Mouse (Mus musculus): ENCODE data around the gene Golim4. TPM values are rescaled to one million over a fixed set of nuclear protein-coding genes. Genes with fewer than 3 reads are reported as not detected.

Golim4 gene
- polyA plus RNA-seq, 1 experiment from 2014 or later = 39.3 TPM

DNA sequence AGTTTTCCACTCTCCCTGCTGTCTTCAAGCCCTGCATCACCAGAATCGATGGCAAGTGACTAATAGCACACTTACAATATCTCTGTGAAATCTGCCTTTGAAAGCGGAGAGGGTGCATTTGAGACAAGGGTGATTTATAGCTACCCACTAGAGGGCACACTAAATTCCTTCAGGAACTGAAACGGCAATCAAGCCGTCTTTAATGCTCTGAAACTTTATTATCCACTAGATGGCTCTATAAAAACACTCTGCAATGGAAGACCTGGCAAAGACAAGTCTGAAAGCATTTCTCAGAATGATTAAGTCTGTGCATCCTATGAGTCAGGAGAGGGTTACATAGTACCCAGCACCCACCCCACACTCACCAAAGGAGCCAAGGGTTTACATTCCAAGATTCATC is 46.5 kb downstream of the Golim4 start:
- DNase-seq (ENCODE audit: low spot score) (peak; percentile 25), ATAC-seq (ENCODE audit: insufficient number of reproducible peaks, low FRiP score, low TSS enrichment, low read depth) (no peak)
- no peaks in the 10 kb centered on the region for H3K9me3 ChIP-seq (ENCODE audit: control insufficient read depth, low read length)
- no peaks in the 10 kb centered on the region for H3K4me1 ChIP-seq (ENCODE audit: control insufficient read depth, insufficient read depth, low read length)
- no peaks in the 10 kb centered on the region for H3K36me3 ChIP-seq (ENCODE audit: control insufficient read depth, insufficient read depth, low read length)
- no peaks in the 10 kb centered on the region for H3K27me3 ChIP-seq (ENCODE audit: control insufficient read depth, insufficient read depth, low read length)
- 10% methylated on average over 4 of the region's 4 CpGs for WGBS
- no peak overlapping the region for H3K9ac ChIP-seq (ENCODE audit: low read length)
- H3K4me2 ChIP-seq (ENCODE audit: low read depth, severe bottlenecking) = no peak overlapping the region
- no peak overlapping the region for H3K4me3 ChIP-seq (ENCODE audit: low read depth, low read length)
- H3K27ac ChIP-seq (replicated peaks; ENCODE audit: low read depth, low read length) = no peak overlapping the region

GRCm38 (mm10) chr3:75901903-75902598 is 54.7 kb downstream of the Golim4 start:
- no peaks in the 10 kb centered on the region for H3K36me3 ChIP-seq (ENCODE audit: control insufficient read depth, insufficient read depth, low read length)
- no peaks in the 10 kb centered on the region for H3K4me1 ChIP-seq (ENCODE audit: control insufficient read depth, insufficient read depth, low read length)
- 84% methylated on average over 11 of the region's 11 CpGs for WGBS
- no peak overlapping the region for H3K4me3 ChIP-seq (ENCODE audit: low read depth, low read length)
- H3K9me3 ChIP-seq (ENCODE audit: control insufficient read depth, low read length) = no peaks in the 10 kb centered on the region
- DNase-seq (ENCODE audit: low spot score) (no peak), ATAC-seq (ENCODE audit: insufficient number of reproducible peaks, low FRiP score, low TSS enrichment, low read depth) (no peak)
- H3K9ac ChIP-seq (ENCODE audit: low read length) = no peak overlapping the region
- no peaks in the 10 kb centered on the region for H3K27me3 ChIP-seq (ENCODE audit: control insufficient read depth, insufficient read depth, low read length)
- H3K27ac ChIP-seq (replicated peaks; ENCODE audit: low read depth, low read length) = no peak overlapping the region
- H3K4me2 ChIP-seq (ENCODE audit: low read depth, severe bottlenecking) = no peak overlapping the region

GRCm38 (mm10) chr3:75895075-75895474 is 61.7 kb downstream of the Golim4 start:
- Histone ChIP-seq H3K4me2 (ENCODE audit: low read depth, severe bottlenecking) (no peak overlapping the region), H3K36me3 (ENCODE audit: control insufficient read depth, insufficient read depth, low read length) (no peaks in the 10 kb centered on the region; the same call in 1 of the 2 replicates), H3K4me1 (ENCODE audit: control insufficient read depth, insufficient read depth, low read length) (no peaks in the 10 kb centered on the region), H3K9ac (ENCODE audit: low read length) (no peak overlapping the region), H3K4me3 (ENCODE audit: low read depth, low read length) (no peak overlapping the region), H3K27me3 (ENCODE audit: control insufficient read depth, insufficient read depth, low read length) (no peaks in the 10 kb centered on the region), H3K27ac (replicated peaks; ENCODE audit: low read depth, low read length) (no peak overlapping the region), H3K9me3 (ENCODE audit: control insufficient read depth, low read length) (no peaks in the 10 kb centered on the region)
- DNase-seq (ENCODE audit: low spot score) (no peak), ATAC-seq (ENCODE audit: insufficient number of reproducible peaks, low FRiP score, low TSS enrichment, low read depth) (no peak)
- WGBS = 95% methylated on average over 5 of the region's 5 CpGs

- Histone ChIP-seq H3K27ac (replicated peaks; ENCODE audit: low read depth, low read length) (no peak overlapping the region), H3K9me3 (ENCODE audit: control insufficient read depth, low read length) (no peaks in the 10 kb centered on the region), H3K9ac (ENCODE audit: low read length) (no peak overlapping the region), H3K4me2 (ENCODE audit: low read depth, severe bottlenecking) (no peak overlapping the region), H3K36me3 (ENCODE audit: control insufficient read depth, insufficient read depth, low read length) (no peaks in the 10 kb centered on the region; the same call in 1 of the 2 replicates), H3K27me3 (ENCODE audit: control insufficient read depth, insufficient read depth, low read length) (no peaks in the 10 kb centered on the region), H3K4me1 (ENCODE audit: control insufficient read depth, insufficient read depth, low read length) (no peaks in the 10 kb centered on the region), H3K4me3 (ENCODE audit: low read depth, low read length) (no peak overlapping the region)
- ATAC-seq (ENCODE audit: insufficient number of reproducible peaks, low FRiP score, low TSS enrichment, low read depth) (no peak), DNase-seq (ENCODE audit: low spot score) (no peak)
- 92% methylated on average over 3 of the region's 3 CpGs for WGBS
These were observed 65.2 kb downstream of the Golim4 start for GRCm38 (mm10) chr3:75891581-75891980.

DNA sequence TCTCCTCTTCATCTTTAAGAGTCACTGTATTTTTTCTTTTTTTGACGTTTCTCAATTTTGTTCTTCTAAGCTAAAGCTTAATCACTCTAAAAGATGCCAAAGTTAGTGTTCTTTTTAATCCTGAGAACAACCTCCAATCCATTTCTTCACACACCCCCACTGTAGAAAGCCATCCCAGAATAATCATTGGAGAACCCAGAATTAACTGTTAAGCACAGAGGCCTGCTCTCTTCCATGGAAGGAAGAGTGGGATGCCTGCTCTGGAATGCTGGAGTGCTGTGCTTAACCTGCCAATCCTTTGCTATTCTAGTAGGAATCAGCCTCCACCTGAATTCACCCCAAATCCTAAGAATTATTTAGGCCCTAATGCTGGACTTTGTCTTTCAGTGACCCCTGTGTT is 67.4 kb downstream of the Golim4 start:
- Histone ChIP-seq H3K36me3 (ENCODE audit: control insufficient read depth, insufficient read depth, low read length) (no peaks in the 10 kb centered on the region; the same call in 1 of the 2 replicates), H3K27ac (replicated peaks; ENCODE audit: low read depth, low read length) (no peak overlapping the region)
- WGBS = 91% methylated on average over 1 of the region's 1 CpGs

GRCm38 (mm10) chr3:75881582-75881981 is 75.2 kb downstream of the Golim4 start:
- no peaks in the 10 kb centered on the region for H3K27me3 ChIP-seq (ENCODE audit: control insufficient read depth, insufficient read depth, low read length)
- ATAC-seq (ENCODE audit: insufficient number of reproducible peaks, low FRiP score, low TSS enrichment, low read depth) (no peak), DNase-seq (ENCODE audit: low spot score) (no peak)
- H3K36me3 ChIP-seq (ENCODE audit: control insufficient read depth, insufficient read depth, low read length) = peaks cover 2% of the 10 kb centered on the region; the same call in 1 of the 2 replicates
- H3K9me3 ChIP-seq (ENCODE audit: control insufficient read depth, low read length) = no peaks in the 10 kb centered on the region
- no peaks in the 10 kb centered on the region for H3K4me1 ChIP-seq (ENCODE audit: control insufficient read depth, insufficient read depth, low read length)
- H3K27ac ChIP-seq (replicated peaks; ENCODE audit: low read depth, low read length) = no peak overlapping the region
- no peak overlapping the region for H3K4me2 ChIP-seq (ENCODE audit: low read depth, severe bottlenecking)
- H3K4me3 ChIP-seq (ENCODE audit: low read depth, low read length) = no peak overlapping the region
- WGBS = 93% methylated on average over 1 of the region's 1 CpGs
- no peak overlapping the region for H3K9ac ChIP-seq (ENCODE audit: low read length)

More for the DNA sequence above, 67.4 kb downstream of the Golim4 start:
- DNase-seq (ENCODE audit: low spot score) (no peak), ATAC-seq (ENCODE audit: insufficient number of reproducible peaks, low FRiP score, low TSS enrichment, low read depth) (no peak)
- Histone ChIP-seq H3K9ac (ENCODE audit: low read length) (no peak overlapping the region), H3K4me1 (ENCODE audit: control insufficient read depth, insufficient read depth, low read length) (no peaks in the 10 kb centered on the region), H3K4me3 (ENCODE audit: low read depth, low read length) (no peak overlapping the region), H3K27me3 (ENCODE audit: control insufficient read depth, insufficient read depth, low read length) (no peaks in the 10 kb centered on the region), H3K4me2 (ENCODE audit: low read depth, severe bottlenecking) (no peak overlapping the region), H3K9me3 (ENCODE audit: control insufficient read depth, low read length) (no peaks in the 10 kb centered on the region)

- DNase-seq (ENCODE audit: low spot score) (no peak), ATAC-seq (ENCODE audit: insufficient number of reproducible peaks, low FRiP score, low TSS enrichment, low read depth) (no peak)
- Histone ChIP-seq H3K9me3 (ENCODE audit: control insufficient read depth, low read length) (no peaks in the 10 kb centered on the region), H3K9ac (ENCODE audit: low read length) (no peak overlapping the region), H3K27me3 (ENCODE audit: control insufficient read depth, insufficient read depth, low read length) (no peaks in the 10 kb centered on the region), H3K4me1 (ENCODE audit: control insufficient read depth, insufficient read depth, low read length) (no peaks in the 10 kb centered on the region), H3K4me3 (ENCODE audit: low read depth, low read length) (no peak overlapping the region), H3K4me2 (ENCODE audit: low read depth, severe bottlenecking) (no peak overlapping the region), H3K27ac (replicated peaks; ENCODE audit: low read depth, low read length) (no peak overlapping the region), H3K36me3 (ENCODE audit: control insufficient read depth, insufficient read depth, low read length) (peaks cover 2% of the 10 kb centered on the region; the same call in 1 of the 2 replicates)
- 86% methylated on average over 2 of the region's 2 CpGs for WGBS
These were observed 77.5 kb downstream of the Golim4 start for GRCm38 (mm10) chr3:75879269-75879668.

DNA sequence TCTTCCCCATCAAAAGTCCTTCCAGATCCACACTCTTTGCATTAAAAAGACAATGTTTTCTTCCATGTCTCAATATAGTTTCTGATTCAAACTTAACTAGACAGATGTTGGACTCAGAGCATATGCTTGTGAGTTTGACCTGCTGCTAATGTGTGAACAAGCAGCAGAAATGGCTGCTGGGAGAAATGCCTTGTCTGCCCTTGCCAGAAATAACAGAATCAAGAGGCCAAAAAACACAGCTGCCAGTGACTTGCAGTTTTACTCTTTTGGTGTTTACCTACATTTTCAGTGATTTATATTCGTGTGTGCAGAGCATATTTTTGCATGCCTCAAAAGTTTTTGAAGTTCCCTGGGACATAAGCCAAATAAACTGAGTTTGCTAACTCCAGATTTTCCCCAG is 87.9 kb downstream of the Golim4 start:
- no peak for DNase-seq (ENCODE audit: low spot score)
- no peaks in the 10 kb centered on the region for H3K9me3 ChIP-seq (ENCODE audit: control insufficient read depth, low read length)
- WGBS = 75% methylated on average over 1 of the region's 1 CpGs
- H3K4me2 ChIP-seq (ENCODE audit: low read depth, severe bottlenecking) = no peak overlapping the region
- ATAC-seq (ENCODE audit: insufficient number of reproducible peaks, low FRiP score, low TSS enrichment, low read depth) = no peak
- H3K4me1 ChIP-seq (ENCODE audit: control insufficient read depth, insufficient read depth, low read length) = no peaks in the 10 kb centered on the region
- H3K9ac ChIP-seq (ENCODE audit: low read length) = no peak overlapping the region
- H3K27ac ChIP-seq (replicated peaks; ENCODE audit: low read depth, low read length) = no peak overlapping the region
- H3K27me3 ChIP-seq (ENCODE audit: control insufficient read depth, insufficient read depth, low read length) = no peaks in the 10 kb centered on the region
- no peaks in the 10 kb centered on the region for H3K36me3 ChIP-seq (ENCODE audit: control insufficient read depth, insufficient read depth, low read length)
- H3K4me3 ChIP-seq (ENCODE audit: low read depth, low read length) = no peak overlapping the region

DNA sequence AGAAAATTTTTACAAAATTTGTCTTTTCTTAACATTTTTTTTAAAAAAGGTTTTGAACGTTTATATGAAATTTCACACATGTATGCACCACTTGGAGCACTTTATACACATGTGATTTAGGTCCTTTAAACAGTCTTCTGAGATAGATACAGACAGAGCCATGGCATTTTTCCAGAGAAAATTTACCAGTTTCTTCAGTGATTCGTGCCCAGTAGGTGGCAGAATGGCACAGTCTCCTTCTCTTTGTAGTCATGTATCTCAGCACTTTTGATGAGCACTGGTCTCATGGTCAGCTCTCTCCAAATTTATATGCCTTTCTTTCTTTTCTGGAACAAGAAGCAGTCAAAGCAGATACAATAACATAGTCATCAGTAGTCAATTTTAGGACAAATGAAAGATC is 92.5 kb downstream of the Golim4 start:
- H3K27ac ChIP-seq (replicated peaks; ENCODE audit: low read depth, low read length) = no peak overlapping the region
- 34% methylated on average over 2 of the region's 2 CpGs for WGBS
- no peak overlapping the region for H3K4me3 ChIP-seq (ENCODE audit: low read depth, low read length)
- H3K36me3 ChIP-seq (ENCODE audit: control insufficient read depth, insufficient read depth, low read length) = no peaks in the 10 kb centered on the region
- no peaks in the 10 kb centered on the region for H3K4me1 ChIP-seq (ENCODE audit: control insufficient read depth, insufficient read depth, low read length)
- DNase-seq (ENCODE audit: low spot score) (no peak), ATAC-seq (ENCODE audit: insufficient number of reproducible peaks, low FRiP score, low TSS enrichment, low read depth) (no peak)
- H3K4me2 ChIP-seq (ENCODE audit: low read depth, severe bottlenecking) = no peak overlapping the region
- no peak overlapping the region for H3K9ac ChIP-seq (ENCODE audit: low read length)
- no peaks in the 10 kb centered on the region for H3K27me3 ChIP-seq (ENCODE audit: control insufficient read depth, insufficient read depth, low read length)
- H3K9me3 ChIP-seq (ENCODE audit: control insufficient read depth, low read length) = no peaks in the 10 kb centered on the region
